Comparison of ENCODE assay signal across 7 mouse cellular contexts in genomic region chr5:39639438-39640177, GRCm38 (mm10).
DNase-seq lines count a peak whose midpoint lies in the region; ATAC-seq lines count a peak whose summit lies in the region.

No protein-coding gene starts in this region.

- ATAC-seq in frontal cortex, adult (ENCODE audit: low TSS enrichment) = peak; percentile 28; the same call in 1 of the 2 replicates

- peak; percentile 61 to 67 for DNase-seq in urinary bladder, postnatal 36 days (ENCODE audit: low spot score in 2 of 2)
- DNase-seq in urinary bladder, adult 2 months (ENCODE audit: low spot score) = no peak
- DNase-seq in cerebellum, adult 18-20 months = peak; percentile 85 to 88
- DNase-seq in layer of hippocampus, adult 18-20 months (ENCODE audit: low spot score in 2 of 2) = peak; percentile 67 to 86
- peak; percentile 86 for DNase-seq in lung, postnatal 36 days
- peak; percentile 61 to 70 for DNase-seq in right cerebral cortex, postnatal 36 days (ENCODE audit: low spot score in 2 of 2)
